Mouse (Mus musculus) spleen, adult 2 months (tissue): Measurements from ENCODE around the gene Nrxn1. TPM values are rescaled to one million over a fixed set of nuclear protein-coding genes. Genes with fewer than 3 reads are reported as not detected.
"Not testable (repeated sequence)": the region's sequence is repeated elsewhere in the genome, so short reads cannot be mapped to it uniquely, and the experiment has no call there.

Source experiments
- DNase-seq, 2 experiments: peaks; one replicate each; pipeline versions ENCODE4 v3.0.0 to v3.0.0-alpha.2; 2012 to 2021; ENCODE audit warnings: low spot score in 2 of 2, low read depth in 1 of 2
- H3K27ac ChIP-seq: fragments of 200-500 bp; 2 replicates; pipeline ENCODE4 v1.5.1; 2012; ENCODE audit warnings: low read length, inconsistent platforms; ENCODE audit not compliant: insufficient read depth
- H3K27me3 ChIP-seq: fragments of 200-500 bp; 2 replicates; pipeline ENCODE4 v1.6.1; 2012; ENCODE audit warnings: mild to moderate bottlenecking, moderate library complexity, low read length, inconsistent platforms; ENCODE audit not compliant: control insufficient read depth, insufficient read depth
- H3K36me3 ChIP-seq: fragments of 200-500 bp; 2 replicates; pipeline ENCODE4 v1.6.1; 2012; ENCODE audit warnings: mild to moderate bottlenecking, low read length, inconsistent platforms; ENCODE audit not compliant: control insufficient read depth, insufficient read depth
- H3K4me1 ChIP-seq: fragments of 200-500 bp; 2 replicates; pipeline ENCODE4 v1.6.1; 2011; ENCODE audit warnings: inconsistent platforms; ENCODE audit not compliant: control insufficient read depth, insufficient read depth, insufficient read length
- H3K4me3 ChIP-seq: fragments of 200-500 bp; 2 replicates; pipeline ENCODE4 v1.5.1; 2011; ENCODE audit warnings: mild to moderate bottlenecking, inconsistent platforms; ENCODE audit not compliant: insufficient read depth, insufficient read length; ENCODE audit errors: extremely low read depth
- CTCF ChIP-seq: fragments of 200-500 bp; IDR thresholded peaks from 2 replicates; pipeline ENCODE4 v1.5.1; 2011; ENCODE audit warnings: mild to moderate bottlenecking, inconsistent platforms; ENCODE audit not compliant: insufficient read depth, insufficient read length, insufficient replicate concordance; ENCODE audit errors: extremely low read depth
- POLR2A ChIP-seq: fragments of 200-500 bp; IDR thresholded peaks from 2 replicates; pipeline ENCODE4 v1.6.1; 2011; ENCODE audit warnings: low read depth, low read length, inconsistent platforms
- WGBS: fragments of 180-500 bp; shearing (Covaris S2); methylation state at CpG from one replicate; pipeline ENCODE4 v1.1.7; 2018; 5-methylcytosine and 5-hydroxymethylcytosine counted together
- polyA plus RNA-seq: library from polyadenylated mRNA; depleted of rRNA; stranded (reverse); fragments of >200 nt; gene quantifications from 2 replicates; pipeline ENCODE4 v1.2.3, GENCODE M21; 2012

The Nrxn1 gene
- polyA plus RNA-seq, 1 experiment = 0.50 TPM

GRCm38 (mm10) chr17:90252196-90252595, 840.7 kb downstream of the Nrxn1 start:
- TF ChIP-seq CTCF = no peak
- H3K36me3 ChIP-seq = no peaks in the 10 kb centered on the region
- DNase-seq = no peak
- no peak overlapping the region for H3K27ac ChIP-seq
- H3K4me3 ChIP-seq = no peak overlapping the region
- 84% methylated on average over 1 of the region's 1 CpGs for WGBS
- no peaks in the 10 kb centered on the region for H3K27me3 ChIP-seq
- H3K4me1 ChIP-seq = no peaks in the 10 kb centered on the region; the same call in 1 of the 2 replicates

- TF ChIP-seq CTCF (no peak), POLR2A (no peak)
- Histone ChIP-seq H3K27me3 (no peaks in the 10 kb centered on the region), H3K4me1 (no peaks in the 10 kb centered on the region; the same call in 1 of the 2 replicates), H3K4me3 (no peak overlapping the region), H3K36me3 (no peaks in the 10 kb centered on the region), H3K27ac (no peak overlapping the region)
- WGBS = 95% methylated on average over 7 of the region's 7 CpGs
- DNase-seq = no peak
Observed at GRCm38 (mm10) chr17:90247071-90247849, 845.6 kb downstream of the Nrxn1 start.

GRCm38 (mm10) chr17:90244339-90244738, 848.5 kb downstream of the Nrxn1 start:
- no peak overlapping the region for H3K4me3 ChIP-seq
- H3K27me3 ChIP-seq = no peaks in the 10 kb centered on the region
- no peaks in the 10 kb centered on the region for H3K4me1 ChIP-seq
- no peaks in the 10 kb centered on the region for H3K36me3 ChIP-seq
- WGBS = 81% methylated on average over 2 of the region's 2 CpGs
- DNase-seq = no peak
- H3K27ac ChIP-seq = no peak overlapping the region
- TF ChIP-seq POLR2A (no peak), CTCF (no peak)

GRCm38 (mm10) chr17:90238964-90239363, 853.9 kb downstream of the Nrxn1 start:
- Histone ChIP-seq H3K27ac (no peak overlapping the region), H3K4me3 (no peak overlapping the region), H3K27me3 (no peaks in the 10 kb centered on the region), H3K4me1 (no peaks in the 10 kb centered on the region), H3K36me3 (no peaks in the 10 kb centered on the region)
- no peak for DNase-seq
- TF ChIP-seq CTCF (no peak), POLR2A (no peak)
- WGBS = 82% methylated on average over 3 of the region's 3 CpGs

- no peak for TF ChIP-seq POLR2A
- TF ChIP-seq CTCF = no peak
- H3K36me3 ChIP-seq = no peaks in the 10 kb centered on the region
- WGBS = 86% methylated on average over 2 of the region's 2 CpGs
- no peak for DNase-seq
- H3K4me3 ChIP-seq = no peak overlapping the region
- no peaks in the 10 kb centered on the region for H3K27me3 ChIP-seq
- no peak overlapping the region for H3K27ac ChIP-seq
- no peaks in the 10 kb centered on the region for H3K4me1 ChIP-seq
Observed at GRCm38 (mm10) chr17:90238517-90238916, 854.4 kb downstream of the Nrxn1 start.

GRCm38 (mm10) chr17:90235674-90236073, 857.2 kb downstream of the Nrxn1 start:
- not testable (repeated sequence) for H3K36me3 ChIP-seq, H3K4me3 ChIP-seq, H3K27ac ChIP-seq, H3K4me1 ChIP-seq, DNase-seq, H3K27me3 ChIP-seq
- WGBS = 79% methylated on average over 1 of the region's 1 CpGs

GRCm38 (mm10) chr17:90234806-90235205, 858.1 kb downstream of the Nrxn1 start:
- 58% methylated on average over 2 of the region's 2 CpGs for WGBS
- Histone ChIP-seq H3K27me3 (no peaks in the 10 kb centered on the region), H3K4me1 (no peaks in the 10 kb centered on the region), H3K27ac (no peak overlapping the region), H3K36me3 (no peaks in the 10 kb centered on the region), H3K4me3 (no peak overlapping the region)
- no peak for DNase-seq
- TF ChIP-seq POLR2A = no peak
- TF ChIP-seq CTCF = no peak
